Mouse (Mus musculus): ENCODE results near the gene Dhrs7c.

The Dhrs7c gene

DNA sequence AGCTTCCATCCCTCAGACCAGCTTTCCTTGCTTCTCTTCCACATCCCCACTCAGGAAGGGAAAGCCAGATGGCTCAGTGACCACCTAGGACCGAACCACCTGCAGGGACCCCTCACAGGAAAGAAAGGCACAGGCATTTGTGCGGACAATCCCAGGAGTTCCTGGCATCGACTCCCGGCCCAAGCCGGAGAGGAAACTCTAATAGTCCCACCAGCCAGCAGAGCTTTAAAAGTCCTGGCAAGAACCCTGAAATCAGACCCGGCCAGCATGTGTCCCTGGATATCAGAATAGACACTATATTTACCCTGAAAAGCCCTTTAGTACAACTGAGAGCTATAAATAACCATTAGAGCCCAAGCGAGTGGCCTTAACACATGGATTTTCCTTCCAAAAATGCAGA lies at the start of gene Dhrs7c:
Dhrs7c (plus strand) TSS at position 257 of the 400 bp plus-strand sequence.
- no peak for DNase-seq (ENCODE audit: low spot score)

DNA sequence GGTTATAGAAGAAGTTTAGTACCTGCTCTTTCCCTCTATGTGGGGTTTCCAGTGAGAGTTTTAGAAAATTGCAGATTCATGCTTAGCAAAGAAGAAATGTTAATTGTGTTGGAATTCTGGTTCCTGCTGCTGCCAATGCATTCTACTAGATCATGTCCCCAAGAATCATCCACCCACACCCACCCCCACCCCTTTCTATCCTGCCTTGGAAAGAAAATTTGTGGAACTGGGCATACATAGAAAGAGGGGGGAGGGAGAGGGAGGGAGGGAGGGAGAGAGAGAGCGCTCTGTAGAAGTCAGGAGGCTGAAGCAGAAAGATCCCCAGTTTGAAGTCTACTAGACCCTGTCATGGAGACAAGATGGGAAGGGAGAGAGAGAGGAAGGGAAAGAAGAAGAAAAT lies 41.7 kb upstream of the Dhrs7c start:
- DNase-seq (ENCODE audit: low spot score), result no peak

- DNase-seq (ENCODE audit: low spot score), result no peak
Measured at GRCm38 (mm10) chr11:67757373-67758167, 40.4 kb upstream of the Dhrs7c start.

DNA sequence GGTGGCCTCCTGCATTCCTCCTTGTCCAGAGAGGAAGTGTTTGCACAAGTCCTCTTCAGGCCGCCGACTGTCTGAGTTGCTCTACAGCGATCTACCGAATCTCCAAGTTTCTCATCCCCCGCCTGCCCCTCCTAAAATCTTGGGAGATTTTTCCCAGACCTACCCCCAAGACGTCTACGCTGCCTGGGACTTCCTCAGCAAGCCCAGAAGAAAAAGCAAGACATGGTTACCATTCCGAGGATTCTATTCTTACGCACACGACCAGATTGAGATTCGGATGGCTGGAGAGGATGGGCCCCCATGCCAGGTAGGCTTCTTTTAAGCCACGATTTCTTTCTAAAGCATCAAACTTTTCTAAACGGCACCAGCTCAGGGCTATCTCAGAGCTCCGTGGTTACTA lies 26.9 kb upstream of the Dhrs7c start, which contains the start of gene Glp2r:
Glp2r (minus strand) TSS at position 101 of the 400 bp plus-strand sequence.
- DNase-seq (ENCODE audit: low spot score), result no peak

DNA sequence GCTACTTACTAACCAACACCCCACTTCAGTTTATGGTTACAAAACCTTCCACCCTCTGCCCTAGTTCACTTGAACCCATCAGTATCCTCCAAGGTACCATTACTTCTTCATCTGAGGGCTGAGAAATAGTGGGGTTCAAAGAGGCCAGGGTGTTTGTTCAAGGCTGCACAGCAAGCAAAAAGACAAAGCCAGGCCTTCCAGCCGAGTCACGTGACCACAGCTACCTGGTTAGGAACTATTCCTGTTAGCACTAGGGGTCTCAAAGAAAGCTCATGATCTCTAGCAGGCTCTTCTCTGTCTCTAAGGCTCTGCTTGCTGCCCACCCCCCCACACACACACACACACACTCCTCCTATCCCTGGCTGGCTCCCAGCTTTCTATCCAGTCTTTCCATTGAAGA lies 26.3 kb upstream of the Dhrs7c start:
- DNase-seq (ENCODE audit: low spot score), result no peak

- peak; percentile 7 for DNase-seq (ENCODE audit: low spot score)
Measured at GRCm38 (mm10) chr11:67772577-67772976, 25.4 kb upstream of the Dhrs7c start.

- DNase-seq (ENCODE audit: low spot score), result no peak
Measured at GRCm38 (mm10) chr11:67774379-67774778, 23.6 kb upstream of the Dhrs7c start, which contains the start of gene Gsg1l2. Gsg1l2 (plus strand) TSS chr11:67774608.

GRCm38 (mm10) chr11:67790182-67790581 lies 7.8 kb upstream of the Dhrs7c start:
- DNase-seq (ENCODE audit: low spot score), result no peak

DNA sequence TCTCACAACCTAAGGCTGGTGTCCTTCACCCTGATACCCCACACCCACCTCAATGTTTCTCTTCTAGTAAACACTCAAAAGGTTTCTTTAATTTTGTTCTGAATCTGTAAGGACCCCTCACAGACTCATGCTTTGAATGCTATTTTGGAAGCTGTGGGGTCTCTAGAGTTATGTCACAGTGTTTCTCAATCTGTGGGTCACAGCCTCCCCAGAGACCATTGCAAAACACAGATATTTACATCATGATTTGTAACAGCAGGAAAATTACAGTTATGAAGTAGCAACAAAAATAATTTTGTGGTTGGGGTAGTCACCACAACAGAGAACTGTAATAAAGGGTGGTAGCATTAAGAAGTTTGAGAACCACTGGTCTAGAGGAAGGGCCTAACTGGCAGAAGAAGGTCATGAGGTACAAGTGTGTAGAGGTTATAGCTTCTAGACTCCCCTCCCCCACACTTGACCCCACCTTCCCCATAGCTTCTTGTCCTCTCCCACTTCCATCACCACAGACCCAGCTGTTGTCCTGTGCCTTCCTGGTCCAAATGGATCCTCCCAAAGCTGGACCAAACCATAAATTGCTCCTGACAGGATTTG lies 2.2 kb downstream of the Dhrs7c start:
- DNase-seq (ENCODE audit: low spot score), result no peak

DNA sequence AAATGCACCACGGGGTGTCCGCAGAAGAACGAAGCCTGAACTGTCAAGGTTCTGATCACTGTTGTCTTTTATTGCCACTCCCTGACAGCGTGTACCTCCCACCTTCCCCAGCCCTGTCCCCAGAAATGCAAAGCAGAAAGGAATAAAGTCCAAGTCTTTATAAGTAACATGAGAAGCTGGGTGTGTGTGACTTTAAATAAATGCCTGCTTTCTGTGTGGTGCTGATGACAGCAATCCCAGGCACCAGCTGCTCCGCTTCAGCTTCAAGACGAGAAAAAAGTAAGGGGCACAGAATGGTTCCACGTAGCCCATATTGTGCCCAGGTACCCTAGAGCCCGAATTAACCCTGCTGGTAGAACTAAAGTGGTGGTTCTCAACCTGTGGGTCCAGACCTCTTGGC lies 3.2 kb downstream of the Dhrs7c start:
- no peak for DNase-seq (ENCODE audit: low spot score)

DNA sequence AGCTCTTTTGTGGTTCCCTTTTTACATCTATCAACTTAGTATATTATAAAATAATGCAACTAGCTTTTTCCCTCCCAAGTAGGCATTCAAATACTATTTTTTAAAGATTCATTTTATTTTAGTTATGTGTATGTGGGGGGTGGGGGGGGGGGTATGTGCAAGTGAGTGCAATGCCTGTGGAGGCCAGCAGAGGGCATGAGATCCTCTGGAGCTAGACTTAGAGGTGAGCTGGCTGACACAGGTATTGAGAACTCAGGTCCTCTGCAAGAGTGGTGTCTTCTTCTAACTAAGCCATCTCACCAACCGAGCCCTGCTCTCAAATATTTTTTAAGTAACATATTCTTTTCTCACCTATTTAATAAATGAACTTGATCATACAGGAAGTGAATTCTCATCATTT lies 7.6 kb downstream of the Dhrs7c start:
- no peak for DNase-seq (ENCODE audit: low spot score)

GRCm38 (mm10) chr11:67806832-67807597 lies 9.0 kb downstream of the Dhrs7c start:
- DNase-seq (ENCODE audit: low spot score), result no peak

DNA sequence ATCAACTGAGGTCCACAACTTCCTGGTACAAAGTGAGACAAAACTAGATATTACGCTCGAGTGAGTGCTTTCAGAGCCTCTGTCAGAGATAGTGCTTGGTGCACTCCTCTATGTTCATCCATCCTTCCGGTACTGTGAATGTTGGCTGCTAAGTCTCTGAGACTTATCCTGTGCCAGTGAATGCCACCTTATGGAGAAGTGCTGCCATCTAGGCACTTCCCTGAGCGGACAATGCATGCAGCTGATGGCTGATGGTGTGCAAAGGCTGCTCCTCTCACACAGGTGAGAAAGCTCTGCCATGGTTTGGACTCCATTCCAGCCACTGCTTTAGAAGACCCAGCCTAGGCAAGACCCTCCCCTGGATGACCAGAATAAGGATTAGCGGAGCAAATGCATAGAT lies 10.1 kb downstream of the Dhrs7c start:
- no peak for DNase-seq (ENCODE audit: low spot score)

DNA sequence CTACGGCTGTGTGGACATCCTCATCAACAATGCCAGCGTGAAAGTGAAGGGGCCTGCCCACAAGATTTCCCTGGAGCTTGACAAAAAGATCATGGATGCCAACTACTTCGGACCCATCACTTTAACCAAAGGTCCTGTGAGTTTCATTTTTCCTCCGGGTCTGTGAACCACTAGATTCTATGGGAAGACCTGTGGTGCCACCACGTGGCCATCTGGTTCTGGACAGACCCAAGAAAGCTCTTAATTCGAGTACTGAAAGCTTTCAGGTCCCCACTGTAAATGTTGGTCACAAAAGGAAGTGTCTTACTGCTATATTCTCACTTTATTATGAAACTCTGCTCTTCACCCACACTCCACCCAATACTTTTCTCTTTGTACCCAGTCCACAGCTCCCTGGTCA lies 13.5 kb downstream of the Dhrs7c start:
- DNase-seq (ENCODE audit: low spot score), result no peak

- DNase-seq (ENCODE audit: low spot score), result peak; percentile 13
Measured at GRCm38 (mm10) chr11:67819604-67820003, 21.6 kb downstream of the Dhrs7c start.

DNA sequence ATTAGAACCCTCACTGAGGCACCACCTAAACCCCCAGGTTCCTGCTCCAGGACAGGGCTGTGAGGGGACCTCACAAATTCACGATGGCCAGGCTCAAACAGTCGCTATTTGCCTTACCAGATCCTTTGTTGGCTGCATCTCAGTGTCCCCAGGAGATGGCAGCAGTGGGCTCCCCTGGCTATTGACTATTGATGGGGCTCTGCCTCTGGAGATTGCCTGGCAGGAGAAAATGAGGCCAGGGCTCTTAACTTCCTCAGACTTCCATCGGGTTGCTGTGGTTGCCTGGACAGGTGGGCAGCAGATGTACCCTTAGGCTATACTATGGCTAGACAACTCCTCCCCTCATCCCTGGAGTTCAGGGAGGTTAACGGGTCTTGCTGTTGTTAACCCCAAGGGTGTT lies 22.2 kb downstream of the Dhrs7c start:
- DNase-seq (ENCODE audit: low spot score), result peak; percentile 12

DNA sequence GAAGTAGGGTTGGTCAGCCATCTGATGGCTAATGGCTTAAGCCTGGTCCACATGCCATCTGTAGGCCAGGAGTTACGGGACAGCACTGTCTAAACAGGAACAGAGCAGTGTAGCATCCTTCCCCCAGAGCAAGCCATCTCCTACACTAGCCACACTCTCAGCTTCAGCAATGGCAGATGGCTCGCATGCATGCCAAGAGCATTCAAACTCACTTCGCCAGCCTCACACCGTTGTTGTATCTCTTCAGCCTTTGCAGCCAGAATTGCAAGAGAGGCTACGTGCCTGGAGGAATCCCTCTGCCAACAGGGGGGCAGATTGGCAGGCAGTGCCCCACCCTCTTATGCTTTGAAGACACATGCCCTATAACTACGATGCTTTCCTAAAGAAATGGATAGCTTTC lies 23.6 kb downstream of the Dhrs7c start:
- no peak for DNase-seq (ENCODE audit: low spot score)

- DNase-seq (ENCODE audit: low spot score), result no peak
Measured at GRCm38 (mm10) chr11:67828360-67829059, 30.5 kb downstream of the Dhrs7c start.

- DNase-seq (ENCODE audit: low spot score), result no peak
Measured at GRCm38 (mm10) chr11:67829530-67829929, 31.5 kb downstream of the Dhrs7c start.

GRCm38 (mm10) chr11:67831820-67832219 lies 33.8 kb downstream of the Dhrs7c start:
- DNase-seq (ENCODE audit: low spot score), result no peak

GRCm38 (mm10) chr11:67835408-67836078 lies 37.6 kb downstream of the Dhrs7c start:
- DNase-seq (ENCODE audit: low spot score), result no peak

DNA sequence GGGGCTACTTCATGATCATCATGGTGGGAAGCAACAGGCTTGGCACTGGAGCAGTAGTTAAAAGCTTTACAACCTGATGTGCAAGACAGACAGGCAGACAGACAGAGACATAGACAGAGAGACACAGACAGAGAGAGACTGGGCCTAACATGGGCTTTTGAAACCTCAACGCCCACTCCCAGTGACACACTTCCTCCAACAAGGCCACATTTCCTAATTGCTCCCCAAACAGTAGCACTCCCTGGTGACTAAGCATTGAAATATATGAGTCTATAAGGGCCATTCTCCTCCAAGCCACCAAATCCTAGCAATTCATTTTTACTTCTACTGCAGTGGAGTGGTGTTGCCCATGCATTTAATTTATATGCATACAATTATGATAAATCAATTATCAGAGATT lies 41.8 kb downstream of the Dhrs7c start:
- no peak for DNase-seq (ENCODE audit: low spot score)
